In genomic region chr11:35282825-35283571, GRCm38 (mm10) we compare ENCODE assay signal across 9 mouse cellular contexts.
A peak's percentile ranks its signal among the peaks of the same experiment; 100 is the strongest.
DNase-seq lines count a peak whose midpoint lies in the region; ATAC-seq and TF ChIP-seq lines count a peak whose summit lies in the region.
"Had no signal": no experiment of that assay in that cellular context is flagged by ENCODE, and none has a peak within 500 bp of the region (broad histone marks: within the 10 kb centered on the region; RNA-seq: fewer than 3 reads in every experiment).

No protein-coding gene starts in this region.

- H3K9me3 ChIP-seq in limb, embryonic 10.5 days (replicated peaks) = no peaks in the 10 kb centered on the region
- H3K9me3 ChIP-seq: liver, embryonic 15.5 days had no signal

- 72% methylated on average over 12 of the region's 12 CpGs for WGBS in thymus, adult 2 months
- 22% methylated on average over 12 of the region's 12 CpGs for WGBS in limb, embryonic 10.5 days

- TF ChIP-seq POLR2A in thymus, adult 2 months (IDR thresholded peaks at IDR 0.05; ENCODE audit: control insufficient read depth, extremely low read depth, insufficient read depth, low read length, poor library complexity) = no peak

- H3K4me3 ChIP-seq in thymus, adult 2 months (ENCODE audit: control insufficient read depth, insufficient read depth, low read length) = no peak overlapping the region
- peak overlapping the region; percentile 13; the same call in 1 of the 2 replicates for H3K4me3 ChIP-seq in limb, embryonic 10.5 days
- no peak overlapping the region for H3K4me3 ChIP-seq in gastrocnemius, adult 2 months
- H3K4me3 ChIP-seq: liver, embryonic 15.5 days had no signal

- DNase-seq in CD4-positive, CD25-positive, alpha-beta regulatory T cell, adult 2 months (ENCODE audit: low read depth, low spot score) = peak; percentile 17
- peak; percentile 4 to 10 for DNase-seq in thymus, postnatal 10 days (ENCODE audit: low spot score in 2 of 2)
- no peak for DNase-seq in thymus, adult 2 months
- DNase-seq in limb, embryonic 10.5 days (ENCODE audit: low spot score) = peak; percentile 50
- DNase-seq in right cerebral cortex, postnatal 25 days = peak; percentile 58
- DNase-seq in lung, postnatal 10 days = no peak
- no peak for DNase-seq in gastrocnemius, adult 2 months

- H3K36me3 ChIP-seq in thymus, adult 2 months (ENCODE audit: control insufficient read depth, insufficient read depth, low read length) = no peaks in the 10 kb centered on the region
- peaks cover 14% of the 10 kb centered on the region for H3K36me3 ChIP-seq in limb, embryonic 10.5 days
- H3K36me3 ChIP-seq: liver, embryonic 15.5 days had no signal

- no peak overlapping the region for H3K27ac ChIP-seq in thymus, adult 2 months (ENCODE audit: control insufficient read depth, insufficient read depth, low read length)
- H3K27ac ChIP-seq in limb, embryonic 10.5 days = peak overlapping the region; percentile 83
- H3K27ac ChIP-seq in gastrocnemius, adult 2 months = no peak overlapping the region
- H3K27ac ChIP-seq: liver, embryonic 15.5 days had no signal

- peaks cover 5% of the 10 kb centered on the region for H3K4me1 ChIP-seq in thymus, adult 2 months (replicated peaks; ENCODE audit: control insufficient read depth, insufficient read depth, low read length)
- H3K4me1 ChIP-seq in limb, embryonic 10.5 days = peaks cover 51% of the 10 kb centered on the region
- H3K4me1 ChIP-seq: liver, embryonic 15.5 days had no signal

- H3K27me3 ChIP-seq in thymus, adult 2 months (ENCODE audit: control insufficient read depth, insufficient read depth, low read length) = no peaks in the 10 kb centered on the region
- no peaks in the 10 kb centered on the region for H3K27me3 ChIP-seq in limb, embryonic 10.5 days (ENCODE audit: low read depth, poor library complexity, severe bottlenecking)
- H3K27me3 ChIP-seq: liver, embryonic 15.5 days had no signal

- no peak for TF ChIP-seq CTCF in thymus, adult 2 months (IDR thresholded peaks at IDR 0.05; ENCODE audit: borderline replicate concordance, control insufficient read depth, extremely low read depth, insufficient read depth, low read length, poor library complexity)
- no peak for TF ChIP-seq CTCF in gastrocnemius, adult 2 months (IDR thresholded peaks at IDR 0.05)

- no peak for ATAC-seq in CD4-positive, CD25-positive, alpha-beta regulatory T cell, adult 4 months

- intact Hi-C loops in gastrocnemius, adult 2 months (cut with DNase I) = no loop called here

Comparison
In these comparisons a context has a peak if more than half of its experiments do, and no peak if none do; other contexts are left out.
1. DNase-seq: peak in CD4-positive, CD25-positive, alpha-beta regulatory T cell, adult 2 months (single experiment), thymus, postnatal 10 days (2 of 2), limb, embryonic 10.5 days (single experiment) and right cerebral cortex, postnatal 25 days (single experiment); none in thymus, adult 2 months (single experiment), lung, postnatal 10 days (single experiment) and gastrocnemius, adult 2 months (single experiment).